Mouse (Mus musculus) embryonic facial prominence, embryonic 10.5 days (tissue): ENCODE measurements around the gene 4930404N11Rik. TPM values are rescaled to one million over a fixed set of nuclear protein-coding genes. Genes with fewer than 3 reads are reported as not detected.
A peak's percentile ranks its signal among the peaks of the same experiment; 100 is the strongest.

Source experiments
- DNase-seq: peaks from one replicate; pipeline ENCODE4 v3.0.0-alpha.2; 2017; ENCODE audit warnings: low spot score
- H3K27ac ChIP-seq: fragments of 300-500 bp; sonication (generic); replicated peaks from 2 replicates; pipeline ENCODE4 v1.5.1; 2016; ENCODE audit warnings: mild to moderate bottlenecking
- H3K27me3 ChIP-seq: fragments of 300-500 bp; sonication (generic); replicated peaks from 2 replicates; pipeline ENCODE4 v1.6.1; 2016; ENCODE audit warnings: low read depth, mild to moderate bottlenecking; ENCODE audit not compliant: poor library complexity, severe bottlenecking
- H3K36me3 ChIP-seq: fragments of 300-500 bp; sonication (generic); replicated peaks from 2 replicates; pipeline ENCODE4 v1.6.1; 2016; ENCODE audit warnings: mild to moderate bottlenecking, moderate library complexity
- H3K4me1 ChIP-seq: fragments of 300-500 bp; sonication (generic); 2 replicates; pipeline ENCODE4 v1.6.1; 2016
- H3K4me3 ChIP-seq: fragments of 300-500 bp; sonication (generic); 2 replicates; pipeline ENCODE4 v1.5.1; 2016; ENCODE audit warnings: mild to moderate bottlenecking, moderate library complexity
- H3K9me3 ChIP-seq: fragments of 300-500 bp; sonication (generic); 2 replicates; pipeline ENCODE4 v1.6.1; 2016; ENCODE audit warnings: mild to moderate bottlenecking
- WGBS: fragments of 180-500 bp; shearing (Covaris S2); methylation state at CpG from one replicate; pipeline ENCODE4 v1.1.7; 2016; 5-methylcytosine and 5-hydroxymethylcytosine counted together
- polyA plus RNA-seq: library from polyadenylated mRNA; unstranded; fragments of >200 nt; fragmentation: Nextera tagmentation; extraction: Ambion mirVana; gene quantifications from 2 replicates; pipeline ENCODE4 v1.2.1, GENCODE M21; 2016

4930404N11Rik gene
- polyA plus RNA-seq, 1 experiment from 2014 or later = 0.76 TPM

- H3K36me3 ChIP-seq = peaks cover 69% of the 10 kb centered on the region
- H3K27me3 ChIP-seq = peaks cover 19% of the 10 kb centered on the region
- H3K27ac ChIP-seq = peak overlapping the region; percentile 24; the same call in 1 of the 2 replicates
- DNase-seq = no peak
- H3K4me1 ChIP-seq = peaks cover 40% of the 10 kb centered on the region
- H3K9me3 ChIP-seq = no peaks in the 10 kb centered on the region
- 82% methylated on average over 6 of the region's 6 CpGs for WGBS
- H3K4me3 ChIP-seq = 0 out of 2 replicates have a peak overlapping the region, but pooled peaks have one; percentile 23
Measured at GRCm38 (mm10) chr10:81326858-81327257, 38.8 kb downstream of the 4930404N11Rik start.

GRCm38 (mm10) chr10:81325781-81326180 lies 39.8 kb downstream of the 4930404N11Rik start:
- no peak overlapping the region for H3K4me3 ChIP-seq
- 94% methylated on average over 18 of the region's 18 CpGs for WGBS
- H3K9me3 ChIP-seq = no peaks in the 10 kb centered on the region
- H3K4me1 ChIP-seq = peaks cover 44% of the 10 kb centered on the region
- DNase-seq = no peak
- H3K27me3 ChIP-seq = peaks cover 10% of the 10 kb centered on the region; the same call in 1 of the 2 replicates
- H3K27ac ChIP-seq = no peak overlapping the region
- H3K36me3 ChIP-seq = peaks cover 69% of the 10 kb centered on the region

GRCm38 (mm10) chr10:81325176-81325575 lies 40.4 kb downstream of the 4930404N11Rik start:
- Histone ChIP-seq H3K4me3 (no peak overlapping the region), H3K27ac (no peak overlapping the region), H3K9me3 (no peaks in the 10 kb centered on the region), H3K27me3 (peaks cover 4% of the 10 kb centered on the region; the same call in 1 of the 2 replicates), H3K4me1 (peaks cover 44% of the 10 kb centered on the region), H3K36me3 (peaks cover 69% of the 10 kb centered on the region)
- WGBS = 95% methylated on average over 21 of the region's 21 CpGs
- DNase-seq = no peak

GRCm38 (mm10) chr10:81323791-81324530 lies 41.7 kb downstream of the 4930404N11Rik start:
- H3K36me3 ChIP-seq = peaks cover 68% of the 10 kb centered on the region
- peaks cover 43% of the 10 kb centered on the region for H3K4me1 ChIP-seq
- H3K4me3 ChIP-seq = peak overlapping the region; percentile 14

GRCm38 (mm10) chr10:81323141-81323775 lies 42.4 kb downstream of the 4930404N11Rik start:
- H3K4me3 ChIP-seq = peak overlapping the region; percentile 87; the same call in 1 of the 2 replicates
- H3K4me1 ChIP-seq = peaks cover 43% of the 10 kb centered on the region

More at GRCm38 (mm10) chr10:81323791-81324530, 41.7 kb downstream of the 4930404N11Rik start:
- Histone ChIP-seq H3K27me3 (no peaks in the 10 kb centered on the region), H3K27ac (no peak overlapping the region), H3K9me3 (no peaks in the 10 kb centered on the region)
- 94% methylated on average over 18 of the region's 18 CpGs for WGBS
- no peak for DNase-seq

GRCm38 (mm10) chr10:81322444-81322843 lies 43.2 kb downstream of the 4930404N11Rik start:
- Histone ChIP-seq H3K36me3 (peaks cover 69% of the 10 kb centered on the region), H3K9me3 (no peaks in the 10 kb centered on the region), H3K27me3 (no peaks in the 10 kb centered on the region), H3K27ac (no peak overlapping the region), H3K4me3 (peak overlapping the region; percentile 87), H3K4me1 (peaks cover 44% of the 10 kb centered on the region)
- 95% methylated on average over 27 of the region's 27 CpGs for WGBS
- no peak for DNase-seq

More at GRCm38 (mm10) chr10:81323141-81323775, 42.4 kb downstream of the 4930404N11Rik start:
- Histone ChIP-seq H3K27ac (no peak overlapping the region), H3K9me3 (no peaks in the 10 kb centered on the region), H3K36me3 (peaks cover 68% of the 10 kb centered on the region), H3K27me3 (no peaks in the 10 kb centered on the region)
- WGBS = 94% methylated on average over 23 of the region's 23 CpGs
- no peak for DNase-seq

- H3K4me3 ChIP-seq = peak overlapping the region; percentile 87
- 3% methylated on average over 20 of the region's 20 CpGs for WGBS
- DNase-seq = no peak
- H3K4me1 ChIP-seq = peaks cover 47% of the 10 kb centered on the region
- H3K9me3 ChIP-seq = no peaks in the 10 kb centered on the region
- peaks cover 69% of the 10 kb centered on the region for H3K36me3 ChIP-seq
- no peaks in the 10 kb centered on the region for H3K27me3 ChIP-seq
- peak overlapping the region; percentile 95 for H3K27ac ChIP-seq
Measured at GRCm38 (mm10) chr10:81321436-81321835, 44.2 kb downstream of the 4930404N11Rik start.

- peak within 1 kb of the TSS; percentile 95 for H3K27ac ChIP-seq
- under 1% methylated on average over 68 of the region's 68 CpGs for WGBS
- DNase-seq = peak; percentile 100
- 0 out of 2 replicates have a peak, but pooled peaks cover 6% of the 10 kb centered on the region for H3K27me3 ChIP-seq
- H3K4me1 ChIP-seq = peaks cover 53% of the 10 kb centered on the region
- H3K4me3 ChIP-seq = peak within 1 kb of the TSS; percentile 87
- H3K9me3 ChIP-seq = no peaks in the 10 kb centered on the region
- H3K36me3 ChIP-seq = peaks cover 69% of the 10 kb centered on the region
Measured at GRCm38 (mm10) chr10:81320550-81321347, 44.9 kb downstream of the 4930404N11Rik start, which contains the start of gene Cactin. Gene Cactin (plus strand): TSS chr10:81321103.

GRCm38 (mm10) chr10:81319741-81320549 lies 45.7 kb downstream of the 4930404N11Rik start:
- H3K27me3 ChIP-seq = 0 out of 2 replicates have a peak, but pooled peaks cover 6% of the 10 kb centered on the region
- peak overlapping the region; percentile 95 for H3K27ac ChIP-seq
- DNase-seq = peak; percentile 98
- H3K9me3 ChIP-seq = no peaks in the 10 kb centered on the region
- 2% methylated on average over 38 of the region's 38 CpGs for WGBS
- H3K36me3 ChIP-seq = peaks cover 69% of the 10 kb centered on the region
- peaks cover 55% of the 10 kb centered on the region for H3K4me1 ChIP-seq
- peak overlapping the region; percentile 87 for H3K4me3 ChIP-seq

- no peaks in the 10 kb centered on the region for H3K9me3 ChIP-seq
- DNase-seq = peak; percentile 31
- H3K27ac ChIP-seq = peak overlapping the region; percentile 95
- H3K4me1 ChIP-seq = peaks cover 55% of the 10 kb centered on the region
- H3K27me3 ChIP-seq = 0 out of 2 replicates have a peak, but pooled peaks cover 6% of the 10 kb centered on the region
- WGBS = 39% methylated on average over 8 of the region's 8 CpGs
- H3K36me3 ChIP-seq = peaks cover 69% of the 10 kb centered on the region
- peak overlapping the region; percentile 87 for H3K4me3 ChIP-seq
Measured at GRCm38 (mm10) chr10:81319330-81319699, 46.3 kb downstream of the 4930404N11Rik start.

- whole genome bisulfite sequencing = 91% methylated on average over 13 of the region's 13 CpGs
- no peak for DNase-seq
- peak overlapping the region; percentile 95; the same call in 1 of the 2 replicates for H3K27ac ChIP-seq
- peaks cover 69% of the 10 kb centered on the region for H3K36me3 ChIP-seq
- peaks cover 55% of the 10 kb centered on the region for H3K4me1 ChIP-seq
- H3K27me3 ChIP-seq = 0 out of 2 replicates have a peak, but pooled peaks cover 6% of the 10 kb centered on the region
- peak overlapping the region; percentile 87 for H3K4me3 ChIP-seq
- no peaks in the 10 kb centered on the region for H3K9me3 ChIP-seq
Measured at GRCm38 (mm10) chr10:81318589-81319329, 46.9 kb downstream of the 4930404N11Rik start.
